Mouse (Mus musculus): ENCODE measurements around the gene Rbm44.

DNA sequence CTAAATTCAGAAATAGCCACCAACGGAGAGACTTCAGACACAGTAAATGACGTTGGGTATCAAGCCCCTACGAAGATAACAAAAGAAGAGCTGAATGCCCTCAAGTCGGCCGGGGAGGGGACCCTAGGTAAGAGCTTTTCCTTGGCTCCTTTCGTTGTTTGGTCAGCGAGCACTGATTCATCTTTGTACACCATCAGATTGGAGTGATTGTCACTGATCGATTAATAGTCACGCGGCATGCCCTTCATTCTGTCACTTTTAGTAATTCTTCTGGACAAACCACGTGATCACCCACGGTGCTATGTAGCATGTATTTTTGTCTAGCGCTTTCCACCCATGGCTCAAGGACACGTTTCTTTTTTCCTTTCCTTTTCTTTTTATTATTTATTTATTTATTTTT, 32.7 kb upstream of the Rbm44 start:
- TF ChIP-seq CTCF (IDR thresholded peaks at IDR 0.05; ENCODE audit: low read depth) (no peak), EP300 (optimal IDR thresholded peaks at IDR 0.05) (no peak)
